Mouse (Mus musculus): ENCODE results near the gene Pax2. TPM values are rescaled to one million over a fixed set of nuclear protein-coding genes. Genes with fewer than 3 reads are reported as not detected.
A peak's percentile ranks its signal among the peaks of the same experiment; 100 is the strongest.
"Not testable (repeated sequence)": the region's sequence is repeated elsewhere in the genome, so short reads cannot be mapped to it uniquely, and the experiment has no call there.

Pax2 gene
- total RNA-seq, 2 experiments from 2014 or later, result 0.23 to 0.42 TPM

DNA sequence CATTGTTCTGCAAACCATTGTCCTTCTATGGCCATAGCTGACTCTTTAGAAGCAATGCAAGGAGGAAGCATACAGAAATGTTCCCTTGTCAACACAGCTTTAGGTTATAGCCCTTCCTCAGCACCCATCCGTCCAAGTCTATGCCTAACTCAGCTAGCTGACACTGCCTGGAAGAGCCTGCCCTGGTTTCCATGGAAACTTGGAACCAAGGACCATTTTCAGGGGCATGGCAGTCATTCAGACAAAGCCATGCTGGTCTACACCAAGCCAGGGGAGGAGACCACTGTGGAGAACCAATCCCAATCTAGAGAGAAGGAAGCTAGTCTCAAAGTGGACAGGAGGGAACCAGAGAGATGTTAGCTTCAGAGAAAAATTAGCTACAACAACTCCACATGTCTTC is 77.5 kb downstream of the Pax2 start:
- no peak for DNase-seq (ENCODE audit: low spot score in 2 of 2)

GRCm38 (mm10) chr19:44834218-44835041 is 78.6 kb downstream of the Pax2 start:
- DNase-seq (ENCODE audit: low spot score in 2 of 2), result no peak

GRCm38 (mm10) chr19:44835042-44835930 is 79.4 kb downstream of the Pax2 start:
- DNase-seq (ENCODE audit: low spot score in 2 of 2), result peak in 1 of 2 experiments; percentile 18

DNA sequence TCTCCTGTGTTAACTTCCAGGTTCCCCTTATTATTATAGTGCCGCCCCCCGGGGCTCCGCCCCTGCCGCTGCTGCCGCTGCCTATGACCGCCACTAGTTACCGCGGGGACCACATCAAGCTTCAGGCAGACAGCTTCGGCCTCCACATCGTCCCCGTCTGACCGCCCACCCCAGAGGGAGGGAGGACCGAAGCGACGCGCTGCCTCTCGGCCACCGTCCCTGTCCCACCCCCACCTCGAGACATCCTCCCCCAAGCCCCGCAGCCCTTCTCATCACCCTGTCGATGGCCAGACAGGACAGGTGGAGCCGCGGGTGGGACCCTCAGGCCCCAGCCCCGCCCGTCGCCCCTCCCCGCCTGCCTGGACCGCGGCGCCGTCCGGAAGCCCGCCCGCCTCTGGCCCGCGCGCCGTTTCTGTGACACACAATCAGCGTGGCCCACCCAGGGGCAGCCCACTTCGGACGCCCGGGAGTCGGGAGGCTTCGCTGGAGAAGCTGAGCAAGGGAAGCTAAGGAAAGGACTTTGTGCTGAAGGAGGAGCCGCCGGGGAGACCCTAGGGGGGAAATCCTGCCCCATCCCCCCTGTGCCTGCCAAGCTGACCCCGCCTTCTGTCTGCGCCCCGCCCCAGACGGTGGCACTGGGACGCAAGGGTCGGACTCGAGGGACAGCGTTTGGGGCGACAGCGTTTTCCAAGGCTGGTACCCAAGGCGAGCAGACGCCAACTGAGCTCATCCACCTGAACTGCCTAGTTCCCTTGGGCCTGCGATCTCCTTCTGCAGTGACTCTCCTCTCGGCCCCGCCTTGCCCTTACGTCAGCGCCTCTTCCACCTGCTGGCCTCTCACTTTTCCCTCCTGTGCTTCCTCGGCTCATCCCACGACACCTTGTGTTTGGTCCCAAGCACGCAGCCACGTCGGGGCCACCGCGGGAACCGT is 80.4 kb downstream of the Pax2 start:
- peak in 1 of 2 experiments; percentile 24 for DNase-seq (ENCODE audit: low spot score in 2 of 2)

GRCm38 (mm10) chr19:44837426-44838205 is 81.8 kb downstream of the Pax2 start:
- no peak for DNase-seq (ENCODE audit: low spot score in 2 of 2)

GRCm38 (mm10) chr19:44838321-44838720 is 82.5 kb downstream of the Pax2 start:
- no peak for DNase-seq (ENCODE audit: low spot score in 2 of 2)

GRCm38 (mm10) chr19:44842661-44843060 is 86.8 kb downstream of the Pax2 start:
- DNase-seq (ENCODE audit: low spot score in 2 of 2), result not testable (repeated sequence)

GRCm38 (mm10) chr19:44849465-44849864 is 93.6 kb downstream of the Pax2 start:
- DNase-seq (ENCODE audit: low spot score in 2 of 2), result no peak

DNA sequence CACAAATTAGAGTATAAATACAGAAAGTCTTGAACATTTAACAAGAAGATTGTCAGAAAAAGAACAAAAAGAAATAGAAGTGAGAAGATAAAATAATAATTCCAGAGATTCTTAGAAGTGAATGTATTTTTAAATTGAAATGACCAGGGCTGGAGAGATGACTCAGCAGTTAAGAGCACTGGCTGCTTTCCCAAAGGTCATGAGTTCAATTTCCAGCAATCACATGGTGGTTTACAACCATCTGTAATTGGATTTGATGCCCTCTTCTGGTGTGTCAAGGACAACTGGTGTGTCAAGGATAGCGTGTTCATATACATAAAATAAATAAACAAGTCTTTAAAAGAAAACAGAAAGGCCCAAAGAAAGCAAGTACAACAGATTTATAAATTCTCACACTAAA is 102.8 kb downstream of the Pax2 start:
- no peak for DNase-seq (ENCODE audit: low spot score in 2 of 2)

DNA sequence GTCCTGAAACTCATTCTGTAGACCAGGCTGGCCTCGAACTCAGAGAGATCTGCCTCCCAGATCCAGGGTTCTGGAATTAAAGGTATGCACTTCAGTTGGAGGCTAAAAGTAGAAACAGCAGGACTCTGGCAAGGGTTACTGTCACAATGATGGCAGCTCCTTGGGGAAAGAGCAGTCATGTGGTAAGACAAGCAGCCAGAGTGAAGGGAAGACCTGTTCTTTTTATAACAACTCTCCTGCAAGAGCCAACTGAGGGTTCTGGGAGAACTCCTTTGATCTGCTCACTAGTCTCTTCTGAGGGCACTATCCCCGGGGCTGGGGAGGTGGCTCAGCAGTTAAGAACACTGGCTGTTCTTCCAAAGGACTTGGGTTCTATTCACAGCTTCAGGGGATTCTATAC is 112.9 kb downstream of the Pax2 start:
- no peak for DNase-seq (ENCODE audit: low spot score in 2 of 2)

DNA sequence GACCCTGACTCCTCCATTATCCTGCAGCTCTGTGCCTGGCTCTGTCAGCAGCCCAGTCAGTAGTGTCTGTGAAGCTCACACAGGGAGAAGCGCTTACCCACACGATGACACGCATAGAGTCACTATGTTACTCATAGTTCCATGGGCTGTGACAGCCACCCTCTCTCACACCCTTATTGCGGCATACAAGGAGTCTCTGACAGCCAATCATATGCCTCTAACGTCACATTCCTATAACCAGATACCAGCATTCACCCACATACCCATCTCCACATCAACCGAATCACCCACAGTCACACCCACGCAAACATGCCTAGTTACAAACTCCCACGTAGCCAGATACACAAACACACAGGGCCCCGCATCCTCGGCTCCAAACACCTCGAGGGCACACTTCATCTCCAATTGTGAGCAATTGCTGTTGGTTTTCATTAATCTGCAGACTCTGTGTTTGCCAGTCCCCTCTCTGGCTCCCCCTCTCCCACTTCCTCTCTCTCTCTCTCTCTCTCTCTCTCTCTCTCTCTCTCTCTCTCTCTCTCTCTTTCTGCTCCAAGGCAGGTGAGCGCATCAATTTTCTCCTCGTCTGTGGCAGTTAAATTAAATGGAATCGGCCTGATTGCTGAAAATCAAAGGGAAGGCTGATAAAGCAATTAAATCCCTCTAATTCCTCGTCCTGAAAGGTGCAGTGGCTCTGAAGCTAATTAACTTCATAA is 118.5 kb downstream of the Pax2 start:
- DNase-seq (ENCODE audit: low spot score in 2 of 2), result peak in 1 of 2 experiments; percentile 14

GRCm38 (mm10) chr19:44874928-44875327 is 119.1 kb downstream of the Pax2 start:
- no peak for DNase-seq (ENCODE audit: low spot score in 2 of 2)

DNA sequence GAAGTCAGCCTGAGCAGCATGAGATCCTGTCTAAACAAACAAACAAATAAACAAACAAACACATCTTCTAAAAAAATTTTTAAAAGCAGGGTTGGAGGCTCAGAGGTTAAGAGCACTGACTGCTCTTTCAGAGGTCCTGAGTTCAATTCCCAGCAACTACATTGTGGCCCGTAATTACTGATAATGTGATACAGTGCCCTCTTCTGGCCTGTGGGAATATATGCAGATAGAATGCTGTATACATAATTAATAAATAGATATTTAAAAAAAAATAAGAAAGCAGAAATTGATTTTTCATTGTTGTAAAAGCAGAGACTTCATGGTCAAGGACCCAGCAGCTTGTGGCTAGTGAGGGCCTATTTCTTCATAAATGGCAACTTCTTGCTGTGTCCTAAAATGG is 119.9 kb downstream of the Pax2 start:
- no peak for DNase-seq (ENCODE audit: low spot score in 2 of 2)

DNA sequence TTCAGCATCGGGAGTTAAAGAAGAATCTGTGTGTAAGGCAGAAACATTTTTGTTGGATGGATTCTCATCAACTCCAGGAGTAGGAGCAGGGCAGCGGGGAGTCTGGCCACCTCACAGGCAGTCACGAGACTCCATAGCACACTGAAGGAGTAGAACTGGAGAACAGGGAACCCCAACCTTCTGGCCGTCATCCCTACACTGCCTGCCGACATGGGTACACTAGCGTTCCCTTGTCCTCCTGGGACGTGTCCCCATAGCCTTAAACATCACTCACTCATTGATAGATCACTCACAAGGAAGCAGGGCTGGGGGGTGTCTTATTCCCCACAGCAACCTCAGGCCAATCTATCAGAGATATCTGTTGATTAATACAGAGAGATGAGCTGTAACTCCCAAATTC is 120.7 kb downstream of the Pax2 start:
- no peak for DNase-seq (ENCODE audit: low spot score in 2 of 2)

DNA sequence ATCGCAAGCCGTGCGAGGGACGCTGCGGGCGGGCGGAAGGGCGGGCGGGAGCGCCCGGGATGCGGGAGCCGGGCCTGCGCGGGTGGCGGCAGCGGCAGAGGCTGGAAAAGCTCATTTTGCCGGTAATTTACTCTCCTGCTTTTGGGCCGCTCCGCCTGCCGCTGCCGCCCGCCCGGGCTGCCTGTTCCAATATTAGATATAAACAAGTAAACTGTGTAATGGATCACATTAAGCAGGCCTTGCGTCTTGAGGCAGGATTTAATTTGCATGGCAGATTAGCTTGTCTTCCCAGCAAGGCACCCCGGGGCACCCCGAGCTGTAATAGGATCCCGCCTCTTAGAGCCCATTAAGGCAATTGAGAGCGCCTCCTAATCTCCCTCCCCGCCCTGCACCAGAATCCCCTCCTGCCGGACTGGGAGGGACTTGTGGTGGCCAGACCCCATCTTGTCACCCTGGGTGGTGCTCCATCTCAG is 126.7 kb downstream of the Pax2 start:
- no peak for DNase-seq (ENCODE audit: low spot score in 2 of 2)

GRCm38 (mm10) chr19:44884331-44884730 is 128.5 kb downstream of the Pax2 start:
- no peak for DNase-seq (ENCODE audit: low spot score in 2 of 2)

DNA sequence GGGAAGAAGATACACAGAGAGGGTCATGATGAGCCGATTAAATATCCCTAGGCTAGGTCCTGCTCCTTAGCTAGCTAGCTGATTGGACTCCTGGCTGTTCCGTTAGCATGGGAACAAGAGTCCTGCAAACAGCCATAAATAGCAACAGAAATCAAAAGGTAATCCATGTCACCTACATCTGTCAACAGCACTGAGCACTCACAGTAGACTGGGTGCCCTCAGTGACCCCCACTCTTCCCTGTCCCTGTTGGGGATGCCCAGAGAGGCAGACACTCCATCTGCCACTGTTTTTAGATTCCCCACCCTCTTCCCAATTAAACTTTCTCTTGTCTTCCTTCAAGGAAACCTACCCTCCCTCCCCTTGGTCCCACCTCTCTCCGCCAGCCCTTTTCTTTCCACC is 130.6 kb downstream of the Pax2 start:
- DNase-seq (ENCODE audit: low spot score in 2 of 2), result no peak

Measured in left cerebral cortex, adult 18-20 months (tissue).